Mouse (Mus musculus) lung, embryonic 16.5 days (tissue): ENCODE data around the gene Evi2b. TPM values are rescaled to one million over a fixed set of nuclear protein-coding genes. Genes with fewer than 3 reads are reported as not detected.

Experiments used
- polyA plus RNA-seq: library from polyadenylated mRNA; unstranded; fragments of >200 nt; fragmentation: Nextera tagmentation; extraction: Ambion mirVana; gene quantifications from 2 replicates; pipeline ENCODE4 v1.2.1, GENCODE M21; 2015

The Evi2b gene
- polyA plus RNA-seq, 1 experiment from 2014 or later, result 1.9 TPM

Other genes with a start within 250 kb of the Evi2b start
- gene Gm9964, start 226.9 kb downstream of the Evi2b start, polyA plus RNA-seq, result not detected in 2 replicates
- gene Nf1, start 184.1 kb downstream of the Evi2b start, polyA plus RNA-seq, result 5.8 and 8.2 TPM in 2 replicates
- 0.18 and 0.60 TPM in 2 replicates for gene Omg, start 19.7 kb downstream of the Evi2b start, polyA plus RNA-seq
- 0.64 and 0.84 TPM in 2 replicates for gene Evi2, start 6.8 kb upstream of the Evi2b start, polyA plus RNA-seq
- gene Evi2a, start 6.8 kb upstream of the Evi2b start, polyA plus RNA-seq, result 3.7 and 5.8 TPM in 2 replicates
- gene Rab11fip4, start 67.5 kb upstream of the Evi2b start, polyA plus RNA-seq, result 1.9 and 2.0 TPM in 2 replicates